Mouse (Mus musculus) cerebellum, postnatal 10 days (tissue): ENCODE results near the gene Ank3.

ENCODE experiments used
- DNase-seq, 2 experiments: peaks; one replicate each; pipeline ENCODE4 v3.0.0; 2021; ENCODE audit warnings: mixed read lengths in 2 of 2

The Ank3 gene

GRCm38 (mm10) chr10:69854587-69855185 is 456.1 kb downstream of the Ank3 start:
- DNase-seq: no peak

- DNase-seq: no peak
These were observed 459.4 kb downstream of the Ank3 start for GRCm38 (mm10) chr10:69858011-69858410.

GRCm38 (mm10) chr10:69858897-69859605 is 460.5 kb downstream of the Ank3 start:
- DNase-seq: peak; percentile 78 to 84

GRCm38 (mm10) chr10:69859848-69860479 is 461.4 kb downstream of the Ank3 start:
- DNase-seq: peak; percentile 54 to 66

- no peak for DNase-seq
These were observed 464.3 kb downstream of the Ank3 start for GRCm38 (mm10) chr10:69862829-69863228.

- peak; percentile 91 to 92 for DNase-seq
These were observed 471.8 kb downstream of the Ank3 start for GRCm38 (mm10) chr10:69870348-69870747.

GRCm38 (mm10) chr10:69870947-69871346 is 472.4 kb downstream of the Ank3 start:
- peak; percentile 88 to 95 for DNase-seq

- DNase-seq: peak in 1 of 2 experiments; percentile 33
These were observed 473.7 kb downstream of the Ank3 start for GRCm38 (mm10) chr10:69872182-69872741.

GRCm38 (mm10) chr10:69872892-69873291 is 474.3 kb downstream of the Ank3 start:
- no peak for DNase-seq

- peak; percentile 57 to 69 for DNase-seq
These were observed 476.2 kb downstream of the Ank3 start for GRCm38 (mm10) chr10:69874806-69875205.

GRCm38 (mm10) chr10:69883935-69884680 is 485.5 kb downstream of the Ank3 start:
- no peak for DNase-seq

- DNase-seq: peak in 1 of 2 experiments; percentile 23
These were observed 489.8 kb downstream of the Ank3 start for GRCm38 (mm10) chr10:69888399-69888798.

GRCm38 (mm10) chr10:69889779-69890178 is 491.2 kb downstream of the Ank3 start:
- peak; percentile 75 to 80 for DNase-seq

- DNase-seq: no peak
These were observed 491.9 kb downstream of the Ank3 start for GRCm38 (mm10) chr10:69890389-69890985.

- peak; percentile 44 to 62 for DNase-seq
These were observed 493.6 kb downstream of the Ank3 start for GRCm38 (mm10) chr10:69892162-69892561.

GRCm38 (mm10) chr10:69895606-69896005 is 497.0 kb downstream of the Ank3 start:
- no peak for DNase-seq

- DNase-seq: no peak
These were observed 499.4 kb downstream of the Ank3 start for GRCm38 (mm10) chr10:69897927-69898326.

- DNase-seq: no peak
These were observed 500.2 kb downstream of the Ank3 start for GRCm38 (mm10) chr10:69898821-69899220.

GRCm38 (mm10) chr10:69899788-69900187 is 501.2 kb downstream of the Ank3 start:
- DNase-seq: no peak

- no peak for DNase-seq
These were observed 503.5 kb downstream of the Ank3 start for GRCm38 (mm10) chr10:69902024-69902423.

- no peak for DNase-seq
These were observed 505.7 kb downstream of the Ank3 start for GRCm38 (mm10) chr10:69904321-69904720.
